Mouse (Mus musculus) liver, embryonic 11.5 days (tissue): ENCODE results near the gene Spon1. TPM values are rescaled to one million over a fixed set of nuclear protein-coding genes. Genes with fewer than 3 reads are reported as not detected.

Experiments used
- ATAC-seq: fragments of 200-750 bp; cut with Nextera tagmentation; replicated peaks from 2 replicates; pipeline ENCODE4 v1.8.0; 2017; ENCODE audit warnings: moderate number of reproducible peaks, mild to moderate bottlenecking, moderate TSS enrichment, moderate library complexity; ENCODE audit not compliant: low FRiP score
- DNase-seq: peaks from one replicate; pipeline ENCODE4 v3.0.0-alpha.2; 2017; ENCODE audit warnings: low spot score
- H3K27ac ChIP-seq: fragments of 300-500 bp; sonication (generic); 2 replicates; pipeline ENCODE4 v1.5.1; 2014; ENCODE audit warnings: mild to moderate bottlenecking, low read depth, low read length, control low read depth
- H3K27me3 ChIP-seq: fragments of 300-500 bp; sonication (generic); replicated peaks from 2 replicates; pipeline ENCODE4 v1.6.1; 2014; ENCODE audit warnings: low read length, mixed read lengths; ENCODE audit not compliant: control insufficient read depth, insufficient read depth
- H3K36me3 ChIP-seq: fragments of 300-500 bp; sonication (generic); 2 replicates; pipeline ENCODE4 v1.6.1; 2014; ENCODE audit warnings: mild to moderate bottlenecking, low read length, moderate library complexity, mixed read lengths; ENCODE audit not compliant: control insufficient read depth, insufficient read depth
- H3K4me1 ChIP-seq: fragments of 300-500 bp; sonication (generic); replicated peaks from 2 replicates; pipeline ENCODE4 v1.6.1; 2014; ENCODE audit warnings: low read length, mixed read lengths; ENCODE audit not compliant: control insufficient read depth, insufficient read depth
- H3K4me2 ChIP-seq: fragments of 300-500 bp; sonication (generic); 2 replicates; pipeline ENCODE4 v1.6.1; 2014; ENCODE audit warnings: mild to moderate bottlenecking, control low read depth, moderate library complexity
- H3K4me3 ChIP-seq: fragments of 300-500 bp; sonication (generic); 2 replicates; pipeline ENCODE4 v1.5.1; 2014; ENCODE audit warnings: low read depth, low read length, control low read depth
- H3K9ac ChIP-seq: fragments of 300-500 bp; sonication (generic); 2 replicates; pipeline ENCODE4 v1.6.1; 2014; ENCODE audit warnings: low read depth, low read length, control low read depth
- H3K9me3 ChIP-seq: fragments of 300-500 bp; sonication (generic); 2 replicates; pipeline ENCODE4 v1.6.1; 2016; ENCODE audit warnings: low read length, inconsistent platforms, mixed read lengths; ENCODE audit not compliant: control insufficient read depth
- WGBS: fragments of 180-500 bp; shearing (Covaris S2); extraction: QIAGEN DNeasy Blood & Tissue Kit; methylation state at CpG from one replicate; pipeline ENCODE4 v1.1.7; 2014; 5-methylcytosine and 5-hydroxymethylcytosine counted together
- polyA plus RNA-seq: library from polyadenylated mRNA; unstranded; fragments of >200 nt; fragmentation: Nextera tagmentation; extraction: Ambion mirVana; gene quantifications from 2 replicates; pipeline ENCODE4 v1.2.1, GENCODE M21; 2014

Gene Spon1
- polyA plus RNA-seq, 1 experiment from 2014 or later: 7.9 TPM

DNA sequence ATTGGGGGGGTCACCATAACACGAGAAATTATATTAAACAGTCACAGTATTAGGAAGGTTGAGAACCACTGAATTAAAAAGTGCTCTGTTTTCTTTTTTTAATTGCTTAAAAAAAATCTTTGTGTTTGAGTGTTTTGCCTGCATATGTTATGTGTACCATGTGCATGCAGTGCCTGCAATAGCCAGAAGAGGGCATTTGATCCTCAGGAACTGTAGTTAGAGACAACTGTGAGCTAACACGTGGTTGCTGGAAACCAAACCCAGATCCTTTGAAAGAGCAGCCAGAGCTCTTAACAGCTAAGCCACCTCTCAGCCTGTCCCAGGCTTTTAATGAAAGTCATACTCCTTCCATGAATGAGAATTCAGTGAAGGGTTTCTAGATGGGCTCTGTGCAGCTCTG, 6.3 kb downstream of the Spon1 start:
- no peak for DNase-seq
- Histone ChIP-seq H3K27me3 (peaks cover 16% of the 10 kb centered on the region), H3K4me2 (no peak overlapping the region), H3K9ac (no peak overlapping the region), H3K27ac (no peak overlapping the region), H3K4me3 (no peak overlapping the region), H3K4me1 (0 out of 2 replicates have a peak, but pooled peaks cover 2% of the 10 kb centered on the region), H3K9me3 (0 out of 2 replicates have a peak, but pooled peaks cover 2% of the 10 kb centered on the region), H3K36me3 (no peaks in the 10 kb centered on the region)
- WGBS: 70% methylated on average over 2 of the region's 2 CpGs
- ATAC-seq: no peak

- Histone ChIP-seq H3K4me2 (no peak overlapping the region), H3K4me1 (0 out of 2 replicates have a peak, but pooled peaks cover 2% of the 10 kb centered on the region), H3K9me3 (0 out of 2 replicates have a peak, but pooled peaks cover 2% of the 10 kb centered on the region), H3K27ac (no peak overlapping the region), H3K9ac (no peak overlapping the region), H3K4me3 (no peak overlapping the region), H3K36me3 (no peaks in the 10 kb centered on the region), H3K27me3 (peaks cover 3% of the 10 kb centered on the region; the same call in 1 of the 2 replicates)
- no peak for DNase-seq
- no peak for ATAC-seq
- 39% methylated on average over 8 of the region's 8 CpGs for WGBS
Measured at GRCm38 (mm10) chr7:113773436-113773835, 7.6 kb downstream of the Spon1 start.

DNA sequence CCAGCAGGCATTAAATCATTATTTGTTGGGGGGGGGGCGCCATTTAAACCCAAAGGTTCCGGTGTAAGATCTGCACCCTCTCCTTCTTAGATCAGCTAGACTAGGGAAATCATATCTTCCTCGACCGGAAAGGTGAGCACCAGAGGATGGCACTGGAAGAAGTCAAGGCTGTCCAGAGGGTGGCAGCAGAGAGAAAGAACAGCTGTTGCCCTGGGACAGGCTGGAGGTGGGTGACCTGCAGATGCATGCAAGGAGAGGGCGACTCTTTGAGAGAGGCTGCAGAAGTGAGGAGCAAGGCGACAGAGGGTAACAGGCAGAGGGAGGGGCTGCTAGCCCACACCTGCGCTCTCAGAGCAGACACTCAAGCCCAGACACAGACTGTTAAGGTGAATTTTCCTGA, 8.2 kb downstream of the Spon1 start:
- ATAC-seq: 0 out of 2 replicates have a peak, but pooled peaks have one; percentile 51

DNA sequence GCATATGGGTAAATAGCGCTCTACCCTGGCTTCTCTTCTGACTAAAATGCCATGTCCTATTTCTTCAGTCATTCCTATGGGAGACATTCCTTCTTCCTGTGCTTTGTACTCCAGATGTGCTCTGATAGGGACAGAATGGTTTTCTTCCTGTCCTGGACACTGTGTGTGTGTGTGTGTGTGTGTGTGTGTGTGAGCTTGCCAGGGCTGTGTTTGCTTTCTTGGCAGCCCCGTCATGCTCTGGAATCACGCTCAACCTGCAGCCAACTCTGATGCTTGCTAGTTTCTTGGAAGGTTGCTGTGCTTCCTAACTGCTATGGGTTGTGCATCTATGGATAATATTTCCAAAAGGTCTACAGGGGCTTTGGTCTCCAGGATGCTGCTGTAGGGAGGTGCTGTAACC, 9.1 kb downstream of the Spon1 start:
- Histone ChIP-seq H3K4me2 (no peak overlapping the region), H3K9me3 (0 out of 2 replicates have a peak, but pooled peaks cover 2% of the 10 kb centered on the region), H3K27ac (no peak overlapping the region), H3K4me3 (no peak overlapping the region), H3K9ac (no peak overlapping the region), H3K4me1 (0 out of 2 replicates have a peak, but pooled peaks cover 2% of the 10 kb centered on the region), H3K27me3 (no peaks in the 10 kb centered on the region), H3K36me3 (no peaks in the 10 kb centered on the region)
- 79% methylated on average over 3 of the region's 3 CpGs for WGBS
- ATAC-seq: no peak
- DNase-seq: no peak

More for the DNA sequence above, 8.2 kb downstream of the Spon1 start:
- Histone ChIP-seq H3K4me2 (no peak overlapping the region), H3K9me3 (0 out of 2 replicates have a peak, but pooled peaks cover 2% of the 10 kb centered on the region), H3K27me3 (no peaks in the 10 kb centered on the region; the same call in 1 of the 2 replicates), H3K36me3 (no peaks in the 10 kb centered on the region), H3K4me1 (0 out of 2 replicates have a peak, but pooled peaks cover 2% of the 10 kb centered on the region), H3K27ac (no peak overlapping the region), H3K9ac (no peak overlapping the region), H3K4me3 (no peak overlapping the region)
- WGBS: 15% methylated on average over 7 of the region's 7 CpGs
- peak; percentile 41 for DNase-seq

DNA sequence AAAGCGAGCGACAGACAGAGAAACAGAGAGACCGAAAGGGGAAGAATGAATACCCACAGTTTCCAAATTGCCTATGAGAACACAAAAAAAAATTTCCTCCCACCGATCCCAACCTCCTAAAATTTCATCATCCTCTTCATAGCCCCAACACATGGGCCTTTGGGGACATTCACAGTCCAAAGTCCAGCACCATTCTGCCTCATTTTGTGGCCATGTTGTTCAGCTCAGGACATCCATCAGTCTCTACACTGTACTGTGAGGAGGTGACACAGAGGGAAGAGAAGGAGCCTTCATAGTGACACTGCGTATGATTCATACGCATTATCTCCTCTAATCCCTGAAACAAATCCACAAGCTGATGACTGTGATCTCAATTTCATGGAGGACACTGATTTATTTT, 12.7 kb downstream of the Spon1 start:
- Histone ChIP-seq H3K4me2 (no peak overlapping the region), H3K27me3 (no peaks in the 10 kb centered on the region), H3K36me3 (no peaks in the 10 kb centered on the region), H3K27ac (no peak overlapping the region), H3K4me1 (0 out of 2 replicates have a peak, but pooled peaks cover 1% of the 10 kb centered on the region), H3K9ac (no peak overlapping the region), H3K4me3 (no peak overlapping the region), H3K9me3 (no peaks in the 10 kb centered on the region)
- no peak for ATAC-seq
- WGBS: 89% methylated on average over 5 of the region's 6 CpGs
- no peak for DNase-seq

DNA sequence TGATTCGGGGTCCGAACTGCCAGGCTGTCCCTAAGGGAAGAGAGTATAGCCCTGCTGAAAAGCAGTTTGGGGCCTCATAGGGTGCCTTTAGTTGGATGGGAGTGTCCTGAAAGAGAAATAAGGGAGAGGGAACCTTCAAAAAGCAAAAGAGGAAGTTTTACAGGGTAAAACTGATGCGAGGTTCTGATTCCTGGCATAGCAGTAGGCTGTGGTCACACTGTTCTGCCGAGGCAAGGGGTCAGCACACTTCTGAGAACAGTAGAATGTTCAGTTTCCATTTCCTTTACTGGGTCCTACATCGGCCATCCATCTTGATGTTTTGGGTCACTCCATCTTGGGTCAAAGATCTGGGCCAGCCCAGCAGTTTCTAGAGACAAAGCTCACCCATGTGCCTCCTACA, 14.5 kb downstream of the Spon1 start:
- H3K4me3 ChIP-seq: no peak overlapping the region
- H3K36me3 ChIP-seq: no peaks in the 10 kb centered on the region
- no peaks in the 10 kb centered on the region for H3K4me1 ChIP-seq
- no peak for DNase-seq
- no peak overlapping the region for H3K27ac ChIP-seq
- ATAC-seq: no peak
- no peak overlapping the region for H3K9ac ChIP-seq
- no peak overlapping the region for H3K4me2 ChIP-seq
- H3K9me3 ChIP-seq: no peaks in the 10 kb centered on the region
- H3K27me3 ChIP-seq: no peaks in the 10 kb centered on the region
- 68% methylated on average over 5 of the region's 5 CpGs for WGBS

GRCm38 (mm10) chr7:113791991-113792390, 26.2 kb downstream of the Spon1 start:
- ATAC-seq (no peak), DNase-seq (no peak)
- Histone ChIP-seq H3K4me1 (no peaks in the 10 kb centered on the region), H3K9me3 (no peaks in the 10 kb centered on the region), H3K4me3 (no peak overlapping the region), H3K9ac (no peak overlapping the region), H3K4me2 (no peak overlapping the region), H3K27me3 (no peaks in the 10 kb centered on the region), H3K27ac (no peak overlapping the region), H3K36me3 (no peaks in the 10 kb centered on the region)
- WGBS: 75% methylated on average over 5 of the region's 5 CpGs

- no peak for ATAC-seq
- Histone ChIP-seq H3K36me3 (no peaks in the 10 kb centered on the region), H3K4me3 (no peak overlapping the region), H3K27ac (no peak overlapping the region), H3K27me3 (no peaks in the 10 kb centered on the region), H3K9me3 (no peaks in the 10 kb centered on the region), H3K4me2 (no peak overlapping the region), H3K4me1 (no peaks in the 10 kb centered on the region), H3K9ac (no peak overlapping the region)
- no peak for DNase-seq
- WGBS: 64% methylated on average over 3 of the region's 3 CpGs
Measured at GRCm38 (mm10) chr7:113792871-113793270, 27.1 kb downstream of the Spon1 start.

GRCm38 (mm10) chr7:113795209-113795608, 29.4 kb downstream of the Spon1 start:
- no peak for ATAC-seq

More at GRCm38 (mm10) chr7:113795209-113795608, 29.4 kb downstream of the Spon1 start:
- no peak for DNase-seq
- no peaks in the 10 kb centered on the region for H3K27me3 ChIP-seq
- 59% methylated on average over 5 of the region's 5 CpGs for WGBS
- no peak overlapping the region for H3K4me2 ChIP-seq
- no peaks in the 10 kb centered on the region for H3K4me1 ChIP-seq
- H3K4me3 ChIP-seq: no peak overlapping the region
- H3K27ac ChIP-seq: no peak overlapping the region
- H3K9me3 ChIP-seq: no peaks in the 10 kb centered on the region
- no peaks in the 10 kb centered on the region for H3K36me3 ChIP-seq
- no peak overlapping the region for H3K9ac ChIP-seq
